Mouse (Mus musculus) embryonic facial prominence, embryonic 15.5 days (tissue): ENCODE measurements at regions not wholly inside any gene's neighbourhood (a gene's known extent, or its start where the extent isn't known, plus 50 kb on each side); places are given as distances from the start of the nearest gene placed in this dataset.
A peak's percentile ranks its signal among the peaks of the same experiment; 100 is the strongest.

Experiments
- ATAC-seq: fragments of 200-750 bp; cut with Nextera tagmentation; 2 replicates; pipeline ENCODE4 v1.8.0; 2017; ENCODE audit warnings: low read depth, moderate TSS enrichment; ENCODE audit not compliant: insufficient number of reproducible peaks, low FRiP score, low TSS enrichment
- H3K27ac ChIP-seq: fragments of 300-500 bp; sonication (generic); replicated peaks from 2 replicates; pipeline ENCODE4 v1.5.1; 2015; ENCODE audit warnings: mild to moderate bottlenecking, inconsistent platforms
- H3K27me3 ChIP-seq: fragments of 300-500 bp; sonication (generic); 2 replicates; pipeline ENCODE4 v1.6.1; 2015; ENCODE audit warnings: inconsistent platforms
- H3K36me3 ChIP-seq: fragments of 300-500 bp; sonication (generic); 2 replicates; pipeline ENCODE4 v1.6.1; 2015; ENCODE audit warnings: mild to moderate bottlenecking, inconsistent platforms
- H3K4me1 ChIP-seq: fragments of 300-500 bp; sonication (generic); 2 replicates; pipeline ENCODE4 v1.6.1; 2015; ENCODE audit warnings: inconsistent platforms
- H3K4me2 ChIP-seq: fragments of 300-500 bp; sonication (generic); replicated peaks from 2 replicates; pipeline ENCODE4 v1.6.1; 2015; ENCODE audit warnings: mild to moderate bottlenecking, inconsistent platforms
- H3K4me3 ChIP-seq: fragments of 300-500 bp; sonication (generic); replicated peaks from 2 replicates; pipeline ENCODE4 v1.5.1; 2015; ENCODE audit warnings: mild to moderate bottlenecking, inconsistent platforms
- H3K9ac ChIP-seq: fragments of 300-500 bp; sonication (generic); 2 replicates; pipeline ENCODE4 v1.6.1; 2015; ENCODE audit warnings: inconsistent platforms
- H3K9me3 ChIP-seq: fragments of 300-500 bp; sonication (generic); replicated peaks from 2 replicates; pipeline ENCODE4 v1.6.1; 2016; ENCODE audit warnings: inconsistent platforms
- WGBS: fragments of 180-500 bp; shearing (Covaris S2); methylation state at CpG from one replicate; pipeline ENCODE4 v1.1.7; 2015; 5-methylcytosine and 5-hydroxymethylcytosine counted together

GRCm38 (mm10) chr11:105538421-105539210 is 51.2 kb upstream of the Tanc2 start:
- WGBS: 89% methylated on average over 7 of the region's 7 CpGs
- H3K4me1 ChIP-seq: 0 out of 2 replicates have a peak, but pooled peaks cover 4% of the 10 kb centered on the region

DNA sequence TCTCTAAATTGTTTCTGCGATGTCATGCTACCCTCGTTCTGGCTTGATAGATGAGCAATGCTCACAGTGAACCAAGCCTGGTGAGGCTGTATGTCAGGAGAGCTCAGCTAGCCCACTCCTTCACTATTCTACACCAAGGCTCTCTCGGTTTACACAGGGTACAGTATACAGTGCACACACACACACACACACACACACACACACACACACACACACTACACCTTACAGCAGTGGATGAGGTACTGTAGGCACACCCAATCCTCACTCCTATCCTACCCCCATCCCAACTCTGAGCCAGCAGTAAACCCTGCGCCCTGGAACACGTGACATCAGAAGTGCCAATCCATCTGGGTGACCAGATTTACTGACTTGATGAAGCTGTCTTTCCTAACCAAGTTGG is 57.2 kb upstream of the Tanc2 start:
- H3K9me3 ChIP-seq: no peaks in the 10 kb centered on the region
- no peaks in the 10 kb centered on the region for H3K36me3 ChIP-seq
- H3K4me1 ChIP-seq: 0 out of 2 replicates have a peak, but pooled peaks cover 4% of the 10 kb centered on the region
- H3K27me3 ChIP-seq: no peaks in the 10 kb centered on the region
- WGBS: 85% methylated on average over 5 of the region's 5 CpGs
- H3K27ac ChIP-seq: no peak overlapping the region
- H3K4me2 ChIP-seq: no peak overlapping the region
- H3K9ac ChIP-seq: no peak overlapping the region
- ATAC-seq: no peak
- H3K4me3 ChIP-seq: no peak overlapping the region

More at GRCm38 (mm10) chr11:105538421-105539210, 51.2 kb upstream of the Tanc2 start:
- no peaks in the 10 kb centered on the region for H3K36me3 ChIP-seq
- H3K4me3 ChIP-seq: no peak overlapping the region
- no peaks in the 10 kb centered on the region for H3K27me3 ChIP-seq
- H3K9me3 ChIP-seq: no peaks in the 10 kb centered on the region
- no peak overlapping the region for H3K27ac ChIP-seq
- no peak overlapping the region for H3K4me2 ChIP-seq
- H3K9ac ChIP-seq: no peak overlapping the region
- ATAC-seq: no peak

DNA sequence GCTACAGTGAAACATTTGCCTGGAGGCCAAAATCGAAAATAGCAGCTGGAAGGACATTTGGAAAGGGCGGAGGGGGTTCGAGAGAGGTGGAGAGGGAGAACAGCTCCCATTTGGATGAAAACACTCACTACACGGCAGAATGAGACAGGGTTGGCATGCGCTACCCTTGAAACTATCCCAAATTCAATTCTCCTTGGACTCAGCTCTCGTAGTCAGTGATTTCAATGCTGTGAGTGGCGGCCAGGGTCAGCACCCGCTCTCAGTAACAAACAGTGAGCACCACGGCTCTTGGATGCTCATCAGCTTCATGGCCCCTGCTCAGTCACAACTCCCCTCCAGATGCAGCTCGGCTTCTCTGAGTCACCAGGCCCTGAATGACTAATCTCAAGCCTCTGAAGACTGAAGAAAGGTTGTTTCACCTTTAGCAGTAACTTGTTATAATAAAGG is 59.1 kb upstream of the Tanc2 start:
- no peaks in the 10 kb centered on the region for H3K9me3 ChIP-seq
- H3K4me3 ChIP-seq: no peak overlapping the region
- H3K27ac ChIP-seq: no peak overlapping the region
- H3K36me3 ChIP-seq: no peaks in the 10 kb centered on the region
- 63% methylated on average over 10 of the region's 10 CpGs for WGBS
- H3K9ac ChIP-seq: no peak overlapping the region
- H3K4me2 ChIP-seq: no peak overlapping the region
- no peak for ATAC-seq
- peaks cover 10% of the 10 kb centered on the region for H3K4me1 ChIP-seq
- H3K27me3 ChIP-seq: no peaks in the 10 kb centered on the region

DNA sequence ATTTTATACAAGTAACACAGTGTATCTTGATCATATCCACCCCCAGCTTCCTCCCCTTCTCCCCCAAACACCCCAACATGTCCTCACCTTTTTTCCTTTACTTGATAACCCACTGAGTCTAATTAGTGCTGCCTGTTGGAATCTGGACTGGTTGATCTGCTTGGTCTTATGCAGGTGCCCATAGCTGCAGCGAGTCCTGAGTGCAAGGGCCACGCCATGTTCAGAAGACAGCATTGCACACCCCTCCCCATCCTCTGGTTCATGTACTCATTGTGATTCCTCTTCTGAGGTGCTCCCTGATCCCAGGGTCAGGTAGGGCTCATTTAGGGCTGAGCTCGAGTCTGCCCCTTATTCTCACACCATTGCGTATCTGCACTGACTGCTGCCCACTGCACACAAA is 63.7 kb upstream of the Tanc2 start:
- no peak overlapping the region for H3K4me3 ChIP-seq
- H3K36me3 ChIP-seq: no peaks in the 10 kb centered on the region
- 91% methylated on average over 4 of the region's 4 CpGs for WGBS
- peaks cover 13% of the 10 kb centered on the region for H3K4me1 ChIP-seq
- H3K27me3 ChIP-seq: no peaks in the 10 kb centered on the region
- ATAC-seq: no peak
- peak overlapping the region; percentile 4; the same call in 1 of the 2 replicates for H3K27ac ChIP-seq
- no peak overlapping the region for H3K4me2 ChIP-seq
- no peaks in the 10 kb centered on the region for H3K9me3 ChIP-seq
- no peak overlapping the region for H3K9ac ChIP-seq

DNA sequence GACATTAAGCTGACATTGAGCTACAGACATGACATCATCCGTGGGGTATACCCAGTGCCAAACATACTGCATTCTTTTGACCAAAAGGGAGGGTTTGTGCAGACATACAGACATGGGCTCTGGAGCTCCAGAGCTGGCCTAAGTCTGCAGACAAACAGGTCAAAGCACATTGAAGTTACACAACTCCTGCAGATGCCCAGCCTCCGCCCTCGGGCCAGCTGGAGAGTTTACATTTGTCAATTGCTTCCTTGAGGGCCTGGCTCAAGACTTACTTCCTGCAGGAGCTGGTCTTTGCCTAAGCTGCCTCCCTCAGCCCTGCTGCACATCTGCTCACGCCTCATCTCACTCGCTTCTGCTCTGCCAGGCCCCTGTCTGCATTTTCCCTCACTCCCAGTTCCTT is 64.2 kb upstream of the Tanc2 start:
- peak; percentile 54; the same call in 1 of the 2 replicates for ATAC-seq
- no peak overlapping the region for H3K9ac ChIP-seq
- WGBS: 31% methylated on average over 5 of the region's 5 CpGs
- no peaks in the 10 kb centered on the region for H3K27me3 ChIP-seq
- H3K4me2 ChIP-seq: no peak overlapping the region
- H3K4me3 ChIP-seq: no peak overlapping the region
- H3K9me3 ChIP-seq: no peaks in the 10 kb centered on the region
- no peaks in the 10 kb centered on the region for H3K36me3 ChIP-seq
- H3K27ac ChIP-seq: peak overlapping the region; percentile 4; the same call in 1 of the 2 replicates
- peaks cover 11% of the 10 kb centered on the region for H3K4me1 ChIP-seq

DNA sequence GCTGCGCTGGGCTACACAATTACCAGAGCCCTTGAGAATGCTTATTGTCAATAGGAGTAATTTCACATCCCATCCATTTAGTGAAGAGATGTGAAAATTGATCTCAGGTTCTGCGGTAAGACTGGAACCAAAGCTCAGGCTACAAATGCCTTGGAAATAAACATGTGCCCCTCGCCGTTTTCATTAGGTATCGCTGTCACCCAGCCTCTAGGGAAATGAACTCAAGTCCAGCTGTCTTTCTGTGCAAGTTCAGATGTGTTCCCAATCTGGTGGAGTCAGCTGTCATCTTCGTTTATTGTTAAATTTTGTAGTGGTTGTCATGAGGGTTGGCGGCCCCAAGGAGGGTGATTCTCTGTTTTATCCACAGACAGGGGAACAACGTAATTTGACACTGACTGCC is 65.4 kb upstream of the Tanc2 start:
- Histone ChIP-seq H3K9ac (no peak overlapping the region), H3K27ac (no peak overlapping the region), H3K9me3 (no peaks in the 10 kb centered on the region), H3K4me3 (no peak overlapping the region), H3K27me3 (no peaks in the 10 kb centered on the region), H3K4me2 (no peak overlapping the region), H3K36me3 (no peaks in the 10 kb centered on the region), H3K4me1 (peaks cover 9% of the 10 kb centered on the region)
- 26% methylated on average over 8 of the region's 8 CpGs for WGBS
- no peak for ATAC-seq

GRCm38 (mm10) chr11:105523765-105524164 is 66.0 kb upstream of the Tanc2 start:
- Histone ChIP-seq H3K4me1 (peaks cover 9% of the 10 kb centered on the region), H3K4me2 (no peak overlapping the region), H3K36me3 (no peaks in the 10 kb centered on the region), H3K27me3 (no peaks in the 10 kb centered on the region), H3K9ac (no peak overlapping the region), H3K4me3 (no peak overlapping the region), H3K27ac (no peak overlapping the region), H3K9me3 (no peaks in the 10 kb centered on the region)
- ATAC-seq: no peak
- WGBS: 46% methylated on average over 8 of the region's 8 CpGs

GRCm38 (mm10) chr11:105520398-105520797 is 63.9 kb upstream of the March10 start:
- no peak overlapping the region for H3K4me2 ChIP-seq
- no peaks in the 10 kb centered on the region for H3K9me3 ChIP-seq
- 90% methylated on average over 3 of the region's 3 CpGs for WGBS
- no peak overlapping the region for H3K9ac ChIP-seq
- no peaks in the 10 kb centered on the region for H3K27me3 ChIP-seq
- H3K27ac ChIP-seq: no peak overlapping the region
- no peaks in the 10 kb centered on the region for H3K36me3 ChIP-seq
- no peaks in the 10 kb centered on the region for H3K4me1 ChIP-seq
- no peak overlapping the region for H3K4me3 ChIP-seq
- ATAC-seq: no peak

DNA sequence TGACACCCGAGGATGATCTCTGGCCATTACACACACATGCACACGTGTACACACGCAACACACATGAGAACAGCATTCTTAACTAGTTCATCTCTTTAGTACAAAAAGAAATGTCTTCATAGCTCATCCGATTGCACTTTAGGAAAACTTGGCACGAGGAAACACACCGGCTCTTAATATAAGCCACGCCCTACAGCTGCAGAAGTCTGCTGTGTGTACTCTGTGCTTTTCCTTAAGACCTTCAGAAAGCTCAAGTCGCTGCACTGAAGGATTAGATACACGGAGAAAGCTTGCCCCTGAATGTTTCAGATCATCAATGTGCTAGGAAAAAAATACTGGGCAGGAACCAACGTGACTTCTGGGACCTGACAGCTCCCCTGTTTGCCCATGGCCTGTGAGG is 56.7 kb upstream of the March10 start:
- Histone ChIP-seq H3K4me3 (no peak overlapping the region), H3K4me2 (no peak overlapping the region), H3K4me1 (peaks cover 18% of the 10 kb centered on the region), H3K9me3 (no peaks in the 10 kb centered on the region), H3K27me3 (no peaks in the 10 kb centered on the region), H3K27ac (no peak overlapping the region), H3K9ac (no peak overlapping the region), H3K36me3 (no peaks in the 10 kb centered on the region)
- ATAC-seq: no peak
- WGBS: 53% methylated on average over 10 of the region's 10 CpGs

GRCm38 (mm10) chr11:105510626-105511025 is 54.1 kb upstream of the March10 start:
- no peak overlapping the region for H3K9ac ChIP-seq
- no peaks in the 10 kb centered on the region for H3K27me3 ChIP-seq
- H3K36me3 ChIP-seq: no peaks in the 10 kb centered on the region
- no peak overlapping the region for H3K4me3 ChIP-seq
- H3K27ac ChIP-seq: 0 out of 2 replicates have a peak overlapping the region, but pooled peaks have one; percentile 51
- H3K4me1 ChIP-seq: peaks cover 38% of the 10 kb centered on the region
- ATAC-seq: no peak
- no peak overlapping the region for H3K4me2 ChIP-seq
- H3K9me3 ChIP-seq: no peaks in the 10 kb centered on the region
- 71% methylated on average over 4 of the region's 4 CpGs for WGBS

DNA sequence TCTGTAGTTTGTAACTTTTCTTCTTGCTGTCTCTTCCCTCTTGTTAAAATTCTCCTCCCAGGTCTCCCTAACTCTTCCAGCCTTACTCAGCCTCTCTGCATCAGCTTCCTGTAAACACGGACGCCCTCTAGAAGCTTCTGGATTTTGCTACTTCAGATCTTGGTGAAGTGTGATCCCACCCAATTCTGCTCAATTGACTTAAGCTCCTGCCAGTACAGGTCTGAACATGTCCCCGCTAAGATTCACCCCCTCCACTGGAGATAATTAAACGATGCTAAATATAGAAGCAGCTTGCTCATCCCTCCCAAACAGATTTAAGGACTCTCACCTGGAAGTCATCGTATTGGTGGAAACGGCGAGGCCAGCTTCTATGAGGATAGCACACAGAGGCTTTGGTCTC is 53.5 kb upstream of the March10 start:
- Histone ChIP-seq H3K4me2 (no peak overlapping the region), H3K4me3 (no peak overlapping the region), H3K27ac (peak overlapping the region; percentile 51; the same call in 1 of the 2 replicates), H3K36me3 (no peaks in the 10 kb centered on the region), H3K27me3 (no peaks in the 10 kb centered on the region), H3K9ac (no peak overlapping the region), H3K9me3 (no peaks in the 10 kb centered on the region), H3K4me1 (peaks cover 38% of the 10 kb centered on the region)
- ATAC-seq: no peak
- 40% methylated on average over 7 of the region's 7 CpGs for WGBS

DNA sequence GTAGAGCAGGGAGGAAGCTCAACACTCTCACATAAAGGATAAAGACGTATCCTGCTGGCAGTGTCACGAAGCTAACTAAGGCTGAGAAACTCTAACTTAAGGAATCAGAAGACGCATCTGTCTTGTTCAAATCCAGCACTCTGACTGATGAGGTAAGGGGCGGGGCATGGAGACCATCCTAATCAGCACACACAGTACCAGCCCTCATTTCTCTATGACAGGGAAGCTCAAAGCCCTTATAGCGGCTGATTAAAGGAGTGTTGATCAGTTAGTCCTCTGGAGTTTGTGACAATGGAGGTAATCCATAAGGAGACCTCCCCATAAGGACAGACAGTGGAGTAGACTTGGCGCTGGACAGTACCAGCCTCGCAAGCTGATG is 52.1 kb upstream of the March10 start:
- peaks cover 38% of the 10 kb centered on the region for H3K4me1 ChIP-seq
- no peak overlapping the region for H3K4me3 ChIP-seq
- H3K4me2 ChIP-seq: no peak overlapping the region
- no peaks in the 10 kb centered on the region for H3K36me3 ChIP-seq
- H3K9ac ChIP-seq: no peak overlapping the region
- H3K27ac ChIP-seq: 0 out of 2 replicates have a peak overlapping the region, but pooled peaks have one; percentile 45
- no peak for ATAC-seq
- H3K27me3 ChIP-seq: no peaks in the 10 kb centered on the region
- 73% methylated on average over 7 of the region's 7 CpGs for WGBS
- H3K9me3 ChIP-seq: no peaks in the 10 kb centered on the region
